Mouse (Mus musculus): Measurements from ENCODE around the gene Gm3604. TPM values are rescaled to one million over a fixed set of nuclear protein-coding genes. Genes with fewer than 3 reads are reported as not detected.

The Gm3604 gene
- total RNA-seq (2023) = 0.27 TPM in 1 of 2 replicates, not detected in the other

GRCm38 (mm10) chr13:62382952-62383351, at the start of gene Gm3604:
TSS of gene Gm3604 (minus strand) at chr13:62383177.

Other genes with a start within 250 kb of the Gm3604 start
- gene Gm49359, start 83.7 kb upstream of the Gm3604 start, total RNA-seq (2023) = 7.0 TPM in 2 replicates
- not detected in 2 replicates for gene Zfp935, start 175.3 kb upstream of the Gm3604 start, total RNA-seq (2023)
- gene Zfp934, start 188.0 kb upstream of the Gm3604 start, total RNA-seq (2023) = 3.1 TPM in 2 replicates
- 0.66 and 2.7 TPM in 2 replicates for gene 6720489N17Rik, start 241.0 kb upstream of the Gm3604 start, total RNA-seq (2023)

All from neutrophil, adult 65 days (primary cell).